Mouse (Mus musculus) ES-CJ7 (cell line): ENCODE data around the gene Gm20683.

Source experiments
- DNase-seq: peaks from one replicate; pipeline ENCODE4 v3.0.0; 2011; ENCODE audit warnings: low read depth, low spot score

Gm20683 gene

GRCm38 (mm10) chr17:25796211-25796771 is 45.3 kb downstream of the Gm20683 start:
- no peak for DNase-seq

DNA sequence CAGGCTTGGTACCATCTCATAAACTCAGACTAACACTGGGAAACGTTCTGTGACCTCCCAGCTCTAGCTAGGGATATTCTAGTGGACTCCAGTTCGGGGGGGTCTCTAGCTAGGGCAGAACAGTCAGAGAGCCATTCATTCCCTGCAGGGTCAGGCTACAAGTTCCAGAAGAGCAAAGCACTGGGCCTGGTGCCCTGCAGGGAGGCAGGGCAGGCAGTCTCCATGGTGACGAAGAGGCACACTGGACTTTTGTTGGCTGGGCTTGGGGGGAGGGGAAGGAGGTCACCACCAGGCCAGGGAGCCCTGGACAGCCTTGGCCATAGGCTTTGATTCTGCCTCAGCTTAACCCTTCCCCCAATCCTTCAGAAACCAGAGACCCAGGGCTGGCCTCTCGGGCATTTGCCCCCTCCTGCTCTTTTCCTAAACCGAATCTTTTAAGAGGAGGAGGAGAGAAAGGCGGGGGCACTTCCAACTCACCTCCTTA is 45.9 kb downstream of the Gm20683 start, which contains the start of gene AC134908.4:
Gene AC134908.4 (minus strand): TSS at position 51 of the 484 bp plus-strand sequence.
- no peak for DNase-seq

DNA sequence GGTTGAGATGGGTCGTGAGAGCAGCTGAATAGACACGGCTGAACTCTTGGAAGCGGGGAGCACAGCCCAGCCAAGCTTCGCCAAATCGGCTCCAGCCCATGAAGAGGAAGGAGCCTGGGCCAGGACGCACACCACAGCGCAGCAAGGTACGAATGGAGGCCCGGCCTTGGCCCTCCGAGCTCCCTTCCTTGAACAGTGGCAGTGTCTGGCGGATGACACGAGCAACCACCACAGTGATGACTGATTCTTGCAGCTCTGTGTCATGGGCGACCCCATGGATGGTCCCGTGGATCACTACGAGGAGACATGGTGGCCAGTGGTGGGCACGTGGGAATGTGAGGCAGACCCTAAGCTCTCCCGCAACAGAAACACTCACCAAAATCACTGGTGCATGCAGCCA is 46.6 kb downstream of the Gm20683 start:
- DNase-seq: no peak

DNA sequence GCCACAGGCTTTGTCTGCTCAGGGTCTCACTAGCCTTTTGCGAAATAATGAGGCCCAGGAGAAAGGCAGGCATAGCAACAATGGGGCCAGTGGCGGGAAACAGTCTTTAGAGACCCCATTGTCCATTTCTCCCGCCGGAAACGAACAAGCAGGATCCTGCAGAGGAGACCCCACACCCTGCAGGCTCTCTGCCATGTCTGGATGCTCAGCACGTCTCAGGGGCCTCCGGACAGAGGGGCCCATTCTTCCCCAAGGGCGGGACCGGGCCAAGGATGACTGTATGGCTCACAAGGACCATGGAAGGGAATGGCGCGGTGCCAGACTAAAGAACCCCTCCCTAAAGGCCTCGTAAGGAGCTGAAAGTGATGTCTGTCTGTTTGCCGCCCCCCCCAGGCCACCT is 47.4 kb downstream of the Gm20683 start:
- no peak for DNase-seq

DNA sequence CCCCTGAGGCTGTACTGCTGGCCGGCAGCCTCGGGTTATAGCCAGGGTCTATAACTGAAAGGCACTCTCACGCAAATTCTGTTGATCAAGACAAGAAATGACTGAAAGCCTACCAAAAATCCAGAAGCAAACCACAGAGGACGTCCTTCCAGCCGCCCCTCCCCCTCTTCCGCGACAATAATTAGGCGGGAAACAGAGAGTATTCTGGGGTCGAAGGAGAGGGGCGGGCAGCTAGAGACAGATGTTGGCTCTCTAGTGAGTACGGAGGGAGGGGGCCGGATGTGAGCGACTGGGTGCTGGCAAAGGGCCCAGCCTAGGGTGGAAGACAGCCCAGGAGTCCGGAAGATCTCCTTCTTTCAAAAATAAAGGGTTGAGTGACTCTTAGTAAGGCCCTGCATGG is 48.9 kb downstream of the Gm20683 start, which contains the start of gene Fam173a:
Gene Fam173a (minus strand): TSS at position 287 of the 400 bp plus-strand sequence.
- DNase-seq: no peak

DNA sequence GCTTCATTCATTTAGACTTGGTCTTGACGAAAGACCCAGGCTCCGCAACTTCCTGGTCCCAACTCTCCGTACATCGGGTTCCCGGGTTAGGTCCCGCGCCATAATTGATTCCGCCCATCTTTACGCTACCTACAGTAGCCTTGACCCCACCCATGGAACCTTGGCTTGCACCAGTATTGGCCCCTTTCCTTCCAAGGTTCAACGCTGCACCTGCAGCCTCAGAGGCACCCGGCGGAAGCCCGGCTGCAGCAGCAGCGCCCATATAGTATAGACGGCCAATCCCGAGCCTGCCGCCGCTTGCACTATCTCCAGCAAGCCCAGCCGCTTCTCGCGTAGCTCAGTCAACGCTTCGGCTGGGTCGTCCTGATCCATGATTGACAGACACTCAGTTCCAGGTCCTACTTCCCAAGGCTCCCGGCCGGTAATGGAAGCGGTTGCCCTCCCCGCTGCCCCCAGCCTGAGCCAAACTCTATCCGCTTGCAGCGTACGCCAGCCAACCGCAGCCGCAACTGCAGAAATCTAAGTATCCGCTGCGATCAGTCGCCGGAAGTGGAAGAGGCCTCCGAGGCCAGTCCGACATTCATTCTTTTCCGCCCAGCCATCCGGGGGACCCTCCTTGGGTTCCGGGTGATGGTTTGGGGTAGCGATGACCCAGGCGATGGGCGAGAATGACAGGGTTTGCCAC is 49.6 kb downstream of the Gm20683 start:
- DNase-seq: peak; percentile 75

- no peak for DNase-seq
Measured at GRCm38 (mm10) chr17:25791320-25791842, 50.2 kb downstream of the Gm20683 start.

- DNase-seq: no peak
Measured at GRCm38 (mm10) chr17:25786781-25787504, 54.6 kb downstream of the Gm20683 start.

DNA sequence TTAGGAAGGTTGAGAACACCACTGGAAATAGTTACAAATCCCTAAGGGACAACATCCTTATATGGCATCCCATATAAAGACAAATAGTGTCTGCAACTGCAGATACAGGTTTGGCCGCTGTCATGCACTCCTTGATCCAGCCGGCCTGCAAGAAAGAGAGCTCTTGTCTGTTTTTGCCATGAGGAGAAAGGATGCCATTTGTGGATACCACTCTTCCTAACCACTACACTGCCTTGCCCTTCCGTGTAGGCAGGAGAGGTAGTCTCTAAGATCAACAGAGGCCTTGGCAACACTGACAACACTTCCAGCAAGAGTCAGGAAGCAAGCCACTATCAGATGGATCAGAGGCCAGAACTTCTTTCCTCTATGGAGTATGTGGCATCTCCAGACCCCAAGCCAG is 55.3 kb downstream of the Gm20683 start, which contains the start of gene Ccdc78:
Gene Ccdc78 (plus strand): TSS at position 301 of the 400 bp plus-strand sequence.
- DNase-seq: no peak

GRCm38 (mm10) chr17:25785281-25785745 is 56.2 kb downstream of the Gm20683 start, which contains the start of gene Haghl:
Gene Haghl (minus strand): TSS chr17:25785673.
- DNase-seq: peak; percentile 97
